ENCODE assay signal across 24 mouse cellular contexts in the genomic region with DNA sequence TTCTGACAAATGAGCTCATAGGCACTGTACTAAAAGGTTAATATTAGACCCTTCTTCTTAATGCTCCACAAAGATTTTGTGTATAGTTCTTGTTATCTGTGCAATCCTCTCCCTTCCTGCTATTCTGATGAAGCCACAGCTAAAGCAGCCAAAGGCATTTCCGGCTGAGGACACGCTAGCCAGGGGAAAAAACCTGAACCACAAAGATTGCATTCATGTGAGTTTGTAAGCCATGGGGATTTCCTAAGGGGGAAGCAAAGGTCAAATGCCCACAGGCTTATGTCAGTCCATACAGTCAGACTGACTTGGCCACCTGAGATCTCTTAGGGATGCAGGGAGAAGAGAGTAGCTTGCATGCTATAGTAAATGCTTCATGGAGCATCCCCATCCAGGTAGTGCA.
DNase-seq lines count a peak whose midpoint lies in the region; ATAC-seq and TF ChIP-seq lines count a peak whose summit lies in the region.
"Had no signal": no experiment of that assay in that cellular context is flagged by ENCODE, and none has a peak within 500 bp of the region (broad histone marks: within the 10 kb centered on the region; RNA-seq: fewer than 3 reads in every experiment).

No protein-coding gene starts in this region.

- peak; percentile 21 for DNase-seq in 3134 (ENCODE audit: extremely low read depth, insufficient read length, low spot score)
- DNase-seq in CH12.LX (ENCODE audit: extremely low read depth) = peak; percentile 74
- DNase-seq in Patski (ENCODE audit: low read depth, low spot score) = peak; percentile 24
- DNase-seq in adrenal gland, postnatal 36 days = no peak
- DNase-seq: adrenal gland, adult 2 months; adrenal gland, postnatal 10 days; adrenal gland, postnatal 25 days; B cell, adult 2 months; cerebellum, adult 11 months; cerebellum, adult 18-20 months; cerebellum, adult 8-10 months; cerebellum, adult 9-11 months; cerebellum, postnatal 14 days; cerebellum, postnatal 36 days; embryo, embryonic 11 days; forebrain, postnatal 0 days had no signal

- no peak for TF ChIP-seq POLR2A in CH12.LX (IDR thresholded peaks at IDR 0.05; ENCODE audit: low read depth, low read length)

- WGBS in hindbrain, embryonic 12.5 days = 81% methylated on average over 2 of the region's 2 CpGs

- POLR2A ChIA-PET in Patski (lab: Charles Lee) = interaction anchor here (0.6 kb wide), 1 partner anchor 31 kb away, joined by 3 read pairs; no protein-coding TSS in a partner anchor

- peaks cover 32 to 75% of the 10 kb centered on the region in 2 experiments for H3K4me1 ChIP-seq in CH12.LX (ENCODE audit: control insufficient read depth in 1 of 2, insufficient read depth in 2 of 2)
- no peaks in the 10 kb centered on the region for H3K4me1 ChIP-seq in hindbrain, embryonic 12.5 days
- H3K4me1 ChIP-seq: embryonic facial prominence, embryonic 15.5 days; forebrain, embryonic 13.5 days; forebrain, embryonic 15.5 days had no signal

- no peak overlapping the region for H3K9ac ChIP-seq in CH12.LX (ENCODE audit: insufficient read depth, low read depth)
- no peak overlapping the region for H3K9ac ChIP-seq in hindbrain, embryonic 12.5 days
- H3K9ac ChIP-seq: embryonic facial prominence, embryonic 13.5 days; embryonic facial prominence, embryonic 15.5 days; forebrain, embryonic 13.5 days; forebrain, embryonic 15.5 days; forebrain, postnatal 0 days had no signal

- no peaks in the 10 kb centered on the region for H3K79me2 ChIP-seq in CH12.LX (replicated peaks; ENCODE audit: control insufficient read depth, extremely low read depth, insufficient read depth, poor library complexity, severe bottlenecking)

- no peaks in the 10 kb centered on the region for H3K9me3 ChIP-seq in CH12.LX (replicated peaks; ENCODE audit: low read length)
- H3K9me3 ChIP-seq in hindbrain, embryonic 12.5 days (replicated peaks) = no peaks in the 10 kb centered on the region
- H3K9me3 ChIP-seq: embryonic facial prominence, embryonic 13.5 days; embryonic facial prominence, embryonic 15.5 days; forebrain, embryonic 13.5 days; forebrain, embryonic 15.5 days had no signal

- peak overlapping the region; percentile 26; the same call in 1 of the 2 replicates for H3K4me2 ChIP-seq in CH12.LX (ENCODE audit: insufficient read depth, low read depth, poor library complexity, severe bottlenecking)
- no peak overlapping the region for H3K4me2 ChIP-seq in hindbrain, embryonic 12.5 days (replicated peaks)
- H3K4me2 ChIP-seq: embryonic facial prominence, embryonic 13.5 days; embryonic facial prominence, embryonic 15.5 days; forebrain, embryonic 13.5 days; forebrain, embryonic 15.5 days had no signal

- H3K27me3 ChIP-seq in CH12.LX (replicated peaks) (no peaks in the 10 kb centered on the region), Patski (no peaks in the 10 kb centered on the region)
- no peaks in the 10 kb centered on the region for H3K27me3 ChIP-seq in hindbrain, embryonic 12.5 days
- H3K27me3 ChIP-seq: embryonic facial prominence, embryonic 15.5 days; forebrain, embryonic 15.5 days had no signal

- no peak overlapping the region for H3K4me3 ChIP-seq in CH12.LX (replicated peaks in 1 of 3; ENCODE audit: low read depth in 2 of 3, low read length in 2 of 3, poor library complexity in 1 of 3)
- no peak overlapping the region for H3K4me3 ChIP-seq in hindbrain, embryonic 12.5 days
- H3K4me3 ChIP-seq: embryonic facial prominence, embryonic 13.5 days; embryonic facial prominence, embryonic 15.5 days; erythroblast, embryonic 14.5 days; forebrain, embryonic 13.5 days; forebrain, embryonic 15.5 days had no signal

- no peak overlapping the region for H3K27ac ChIP-seq in CH12.LX (ENCODE audit: insufficient read depth, low read depth)
- no peak overlapping the region for H3K27ac ChIP-seq in hindbrain, embryonic 12.5 days
- H3K27ac ChIP-seq: embryonic facial prominence, embryonic 13.5 days; embryonic facial prominence, embryonic 15.5 days; forebrain, embryonic 13.5 days; forebrain, embryonic 15.5 days had no signal

- in situ Hi-C loops in CH12.LX (cut with MboI; ENCODE audit: low pct_ligation_motif_present, low pct_unique_long_range_greater_than_20kb, low sequenced_read_pairs) = no loop called here
- in situ Hi-C loops in Patski (cut with MboI; ENCODE audit: low pct_unique_long_range_greater_than_20kb) = no loop called here

- no peak for ATAC-seq in Patski
- ATAC-seq in cerebellum, adult (ENCODE audit: insufficient number of reproducible peaks, low FRiP score, low TSS enrichment) = no peak
- ATAC-seq in hindbrain, embryonic 12.5 days (ENCODE audit: low FRiP score) = no peak
- ATAC-seq: CD4-positive, CD25-positive, alpha-beta regulatory T cell, adult 4 months; forebrain, embryonic 13.5 days; forebrain, embryonic 15.5 days; forebrain, postnatal 0 days had no signal

- no peak for TF ChIP-seq CTCF in CH12.LX (conservative IDR thresholded peaks at IDR 0.05 in 1 of 2, IDR thresholded peaks at IDR 0.05 in 1 of 2; ENCODE audit: low read depth in 2 of 2, low read length in 2 of 2)
- TF ChIP-seq CTCF in Patski (IDR thresholded peaks at IDR 0.05) = no peak

- no peak for TF ChIP-seq RAD21 in CH12.LX (IDR thresholded peaks at IDR 0.05; ENCODE audit: low read depth, low read length)

- dilution Hi-C loops in CH12.LX (cut with MboI; ENCODE audit: extremely low pct_ligation_motif_present, extremely low pct_unique_long_range_greater_than_20kb, low sequenced_read_pairs) = no loop called here

- no peaks in the 10 kb centered on the region for H3K36me3 ChIP-seq in CH12.LX (replicated peaks in 1 of 2; ENCODE audit: control insufficient read depth in 1 of 2, insufficient read depth in 1 of 2, low read length in 1 of 2)
- no peaks in the 10 kb centered on the region for H3K36me3 ChIP-seq in hindbrain, embryonic 12.5 days
- H3K36me3 ChIP-seq: embryonic facial prominence, embryonic 13.5 days; embryonic facial prominence, embryonic 15.5 days; forebrain, embryonic 15.5 days had no signal

- TF ChIP-seq EP300 in CH12.LX (IDR thresholded peaks at IDR 0.05; ENCODE audit: low read length) = peak; percentile 78

- CTCF ChIA-PET in Patski (lab: Charles Lee) = interaction anchor here (1.3 kb wide), 1 partner anchor 10 kb away, joined by 3 read pairs; no protein-coding TSS in a partner anchor

TF ChIP-seq in CH12.LX, 34 proteins besides CTCF, POLR2A, EP300 and RAD21:
- TF ChIP-seq ZNF384 (IDR thresholded peaks at IDR 0.05; ENCODE audit: low read depth, low read length) (no peak), MAZ (IDR thresholded peaks at IDR 0.05; ENCODE audit: low read depth, low read length) (no peak), MXI1 (IDR thresholded peaks at IDR 0.05; ENCODE audit: low read depth, low read length) (no peak), ZC3H11A (IDR thresholded peaks at IDR 0.05; ENCODE audit: low read depth, low read length) (no peak), NRF1 (IDR thresholded peaks at IDR 0.05; ENCODE audit: low read depth, low read length) (no peak), MAFK (IDR thresholded peaks at IDR 0.05; ENCODE audit: insufficient replicate concordance, low read length) (peak; percentile 60; the same call in 1 of the 2 replicates), SIN3A (IDR thresholded peaks at IDR 0.05; ENCODE audit: low read length) (no peak), JUND (conservative IDR thresholded peaks at IDR 0.05; ENCODE audit: low read depth, low read length) (no peak), ZMIZ1 (IDR thresholded peaks at IDR 0.05; ENCODE audit: low read depth, low read length) (no peak), E2F4 (IDR thresholded peaks at IDR 0.05; ENCODE audit: insufficient replicate concordance, low read depth, low read length) (no peak), RCOR1 (conservative IDR thresholded peaks at IDR 0.05; ENCODE audit: low read depth, low read length) (no peak; the same call in 1 of the 2 replicates), JUN (IDR thresholded peaks at IDR 0.05; ENCODE audit: insufficient read depth, low read depth, low read length) (0 out of 2 replicates have a peak, but pooled peaks have one; percentile 10), NELFE (IDR thresholded peaks at IDR 0.05; ENCODE audit: low read depth, low read length) (no peak), MAX (IDR thresholded peaks at IDR 0.05; ENCODE audit: low read length) (no peak), ZKSCAN1 (IDR thresholded peaks at IDR 0.05; ENCODE audit: borderline replicate concordance, low read depth, low read length) (no peak), BHLHE40 (IDR thresholded peaks at IDR 0.05; ENCODE audit: low read depth, low read length) (peak; percentile 97), CHD1 (IDR thresholded peaks at IDR 0.05; ENCODE audit: low read depth, low read length) (no peak), MYC (IDR thresholded peaks at IDR 0.05; ENCODE audit: low read depth, low read length) (no peak), MEF2A (IDR thresholded peaks at IDR 0.05; ENCODE audit: borderline replicate concordance, low read depth, low read length) (peak; percentile 76), TCF12 (IDR thresholded peaks at IDR 0.05; ENCODE audit: low read depth, low read length) (peak; percentile 65; the same call in 1 of the 2 replicates), ETS1 (conservative IDR thresholded peaks at IDR 0.05; ENCODE audit: low read depth, low read length) (peak; percentile 91), ELF1 (IDR thresholded peaks at IDR 0.05; ENCODE audit: low read depth, low read length) (peak; percentile 60; the same call in 1 of the 2 replicates), IRF4 (IDR thresholded peaks at IDR 0.05; ENCODE audit: low read depth, low read length) (peak; percentile 43; the same call in 1 of the 2 replicates), POLR2AphosphoS2 (IDR thresholded peaks at IDR 0.05; ENCODE audit: low read depth, low read length) (no peak), KAT2A (IDR thresholded peaks at IDR 0.05; ENCODE audit: insufficient replicate concordance, low read length) (no peak)

Comparison
In these comparisons a context has a peak if more than half of its experiments do, and no peak if none do; other contexts are left out.
1. DNase-seq: peak in 3134 (single experiment), CH12.LX (single experiment) and Patski (single experiment); none in adrenal gland, postnatal 36 days (0 of 2).